Mouse (Mus musculus): ENCODE results near the gene Slc30a7.

GRCm38 (mm10) chr3:116006978-116007940 lies at the start of gene Slc30a7, which contains the start of gene Extl2:
- peak; percentile 43 for TF ChIP-seq POLR2A (IDR thresholded peaks at IDR 0.05; ENCODE audit: control insufficient read depth, low read depth, low read length)
- no peak for TF ChIP-seq CTCF (IDR thresholded peaks at IDR 0.05; ENCODE audit: control insufficient read depth, insufficient read depth, insufficient replicate concordance, low read depth, low read length)
